ENCODE assay signal across 16 mouse cellular contexts in the genomic region with DNA sequence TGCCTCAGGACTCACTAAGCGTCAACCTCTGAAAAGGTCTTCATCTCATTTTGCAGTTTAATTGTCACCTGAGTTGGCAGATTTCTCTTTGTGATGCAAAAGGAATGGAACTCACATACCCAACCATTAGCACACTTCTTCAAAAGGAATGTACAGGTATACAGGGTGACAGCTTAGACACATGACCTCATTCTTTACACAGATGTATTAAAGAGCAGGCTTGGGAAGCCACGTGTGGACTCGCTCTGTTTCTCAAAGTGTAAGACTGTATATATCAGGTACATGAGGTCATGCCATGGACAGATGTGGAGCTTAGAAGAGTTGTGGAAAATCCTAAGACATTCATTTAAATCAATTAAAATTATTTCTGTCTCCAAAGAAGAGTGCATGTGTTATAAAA.
"Had no signal": no experiment of that assay in that cellular context is flagged by ENCODE, and none has a peak within 500 bp of the region (broad histone marks: within the 10 kb centered on the region; RNA-seq: fewer than 3 reads in every experiment).

No protein-coding gene starts in this region.

- H3K9me3 ChIP-seq: midbrain, embryonic 10.5 days; neural tube, embryonic 13.5 days; neural tube, embryonic 15.5 days had no signal

- H3K4me1 ChIP-seq: midbrain, embryonic 10.5 days had no signal

- H3K36me3 ChIP-seq: midbrain, embryonic 10.5 days; neural tube, embryonic 13.5 days; neural tube, embryonic 15.5 days had no signal

- H3K4me2 ChIP-seq: lung, embryonic 14.5 days; neural tube, embryonic 13.5 days; neural tube, embryonic 15.5 days had no signal

- DNase-seq: lung, adult 18-20 months; lung, postnatal 10 days; lung, postnatal 4 days; retina, postnatal 1 day; right cerebral cortex, adult 18-20 months; right cerebral cortex, postnatal 25 days; spleen, adult 18-20 months; thymus, adult 18-20 months; thymus, postnatal 14 days; thymus, postnatal 36 days had no signal

- H3K9ac ChIP-seq: liver, embryonic 14.5 days; lung, embryonic 14.5 days; neural tube, embryonic 13.5 days; neural tube, embryonic 15.5 days had no signal

- H3K4me3 ChIP-seq: midbrain, embryonic 10.5 days; myocyte; neural tube, embryonic 13.5 days; neural tube, embryonic 15.5 days had no signal

- H3K27me3 ChIP-seq: neural tube, embryonic 13.5 days; neural tube, embryonic 15.5 days had no signal

- H3K27ac ChIP-seq: liver, embryonic 14.5 days; midbrain, embryonic 10.5 days; neural tube, embryonic 13.5 days; neural tube, embryonic 15.5 days had no signal
